Mouse (Mus musculus): Measurements from ENCODE around the gene Arhgef10l. TPM values are rescaled to one million over a fixed set of nuclear protein-coding genes. Genes with fewer than 3 reads are reported as not detected.

The Arhgef10l gene
- total RNA-seq, 2 experiments from 2014 or later = 55.4 to 68.4 TPM

DNA sequence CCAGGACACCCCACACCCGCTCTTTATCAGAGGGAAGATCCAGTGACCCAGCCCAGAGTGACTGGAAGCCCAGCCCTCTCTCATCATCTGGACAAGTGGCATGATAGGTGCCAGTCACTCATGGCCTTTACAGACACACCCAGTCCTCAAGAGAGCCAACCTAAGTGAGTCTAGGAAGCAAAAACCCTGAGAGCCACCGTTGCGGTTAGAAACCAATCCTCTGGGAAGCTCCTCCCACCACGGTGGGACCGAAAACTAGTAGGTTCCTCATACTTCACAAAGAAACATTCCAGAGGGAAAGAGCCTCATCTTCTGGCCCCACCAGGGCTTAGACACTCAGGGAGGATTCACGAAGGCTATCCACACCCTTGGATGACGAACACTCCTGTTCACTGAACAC is 50.0 kb downstream of the Arhgef10l start:
- intact Hi-C loops (cut with DNase I) = loop anchor here (5.0 kb wide), 1 partner anchor 58 kb away; no protein-coding TSS in a partner anchor
- DNase-seq = no peak

GRCm38 (mm10) chr4:140614553-140614952 is 51.3 kb downstream of the Arhgef10l start:
- intact Hi-C loops (cut with DNase I) = no loop called here
- no peak for DNase-seq

GRCm38 (mm10) chr4:140614145-140614544 is 51.7 kb downstream of the Arhgef10l start:
- intact Hi-C loops (cut with DNase I) = no loop called here
- DNase-seq = no peak

GRCm38 (mm10) chr4:140610841-140611609 is 54.8 kb downstream of the Arhgef10l start:
- intact Hi-C loops (cut with DNase I) = no loop called here
- DNase-seq = peak; percentile 45 to 58

DNA sequence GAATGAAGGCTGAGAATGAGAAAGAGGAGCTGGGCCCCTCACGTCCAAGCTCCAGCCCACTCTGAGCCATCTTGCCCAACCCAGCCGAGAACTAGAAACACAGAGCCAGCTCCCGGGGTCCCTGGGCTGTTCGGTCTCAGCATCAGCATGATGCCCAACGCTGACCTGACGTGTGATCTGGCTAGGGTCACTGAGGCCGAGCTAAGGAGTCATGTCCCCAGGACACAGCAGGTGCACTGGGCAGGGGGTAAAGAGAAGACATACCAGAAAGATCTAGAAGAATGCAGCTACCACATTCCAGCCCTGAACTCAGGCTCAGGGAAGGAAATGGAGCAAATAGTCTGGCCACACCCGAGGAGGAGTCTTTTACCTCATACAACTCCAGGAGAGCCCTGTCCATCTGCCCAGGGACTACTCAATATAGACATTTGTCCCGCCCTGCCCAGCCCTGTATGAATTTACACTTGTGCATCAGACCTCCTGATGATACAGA is 57.5 kb downstream of the Arhgef10l start:
- DNase-seq = no peak
- intact Hi-C loops (cut with DNase I) = no loop called here

DNA sequence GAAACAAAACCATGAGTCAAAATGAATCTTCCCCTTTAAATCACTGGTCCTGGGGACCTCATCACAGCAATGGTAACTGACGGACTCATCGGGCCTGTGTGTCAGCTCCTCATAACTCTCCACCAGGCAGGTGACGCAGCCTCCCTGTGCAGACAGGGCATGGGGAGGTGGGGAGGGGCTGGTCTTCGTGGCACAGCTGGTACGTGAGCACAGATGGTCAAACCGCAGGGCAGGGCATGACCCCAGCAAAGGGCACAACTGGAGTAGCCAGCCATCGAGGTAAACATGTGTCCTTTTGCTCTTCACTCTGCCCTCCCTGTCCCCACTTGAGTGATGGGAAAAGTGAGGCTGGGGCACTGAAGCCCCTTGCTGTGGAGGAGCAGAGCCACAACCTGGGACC is 59.0 kb downstream of the Arhgef10l start:
- intact Hi-C loops (cut with DNase I) = no loop called here
- no peak for DNase-seq

- DNase-seq = no peak
- intact Hi-C loops (cut with DNase I) = no loop called here
These were observed 59.6 kb downstream of the Arhgef10l start for GRCm38 (mm10) chr4:140606197-140606596.

DNA sequence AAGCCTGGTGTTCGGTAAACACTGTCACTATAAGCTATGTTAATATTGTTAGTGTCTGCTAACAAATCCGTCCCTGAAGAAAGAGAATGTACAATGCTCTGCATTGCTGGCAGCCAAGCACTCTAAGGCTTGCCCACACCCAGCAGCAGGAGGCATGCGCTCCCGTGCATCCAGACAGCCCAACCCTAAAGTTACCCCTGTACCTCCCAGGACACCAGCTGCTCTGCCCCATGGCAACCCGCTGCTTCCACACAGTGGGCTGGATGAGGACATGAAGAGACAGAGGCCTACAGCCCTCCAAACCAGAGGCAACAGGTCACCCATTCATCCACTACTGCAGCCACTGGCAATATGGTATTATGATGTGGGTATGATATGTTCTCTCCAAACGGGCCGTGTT is 60.0 kb downstream of the Arhgef10l start:
- no peak for DNase-seq
- intact Hi-C loops (cut with DNase I) = no loop called here

DNA sequence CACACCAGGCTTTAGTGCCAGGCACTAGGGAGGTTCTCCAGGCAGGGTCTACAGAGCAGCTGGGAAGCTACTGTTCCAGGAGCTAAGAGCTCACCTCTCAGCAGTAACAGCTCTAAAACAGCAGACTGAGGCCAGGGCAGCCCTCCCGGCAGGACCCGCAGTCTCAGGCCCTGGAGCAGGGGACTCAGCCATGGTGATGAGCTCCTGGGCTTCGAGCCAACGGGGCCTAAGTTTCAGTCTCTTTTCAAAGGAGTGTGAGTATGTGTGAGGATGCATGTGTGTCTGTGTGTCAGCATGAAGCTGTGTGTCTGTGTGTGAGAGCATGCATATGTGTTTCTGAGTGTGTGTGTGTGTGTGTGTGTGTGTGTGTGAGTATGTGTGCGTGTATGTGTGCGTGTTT is 60.6 kb downstream of the Arhgef10l start:
- intact Hi-C loops (cut with DNase I) = no loop called here
- DNase-seq = no peak

GRCm38 (mm10) chr4:140604541-140604940 is 61.3 kb downstream of the Arhgef10l start:
- DNase-seq = no peak

GRCm38 (mm10) chr4:140602022-140602421 is 63.8 kb downstream of the Arhgef10l start:
- DNase-seq = no peak
- intact Hi-C loops (cut with DNase I) = no loop called here

More at GRCm38 (mm10) chr4:140604541-140604940, 61.3 kb downstream of the Arhgef10l start:
- intact Hi-C loops (cut with DNase I) = no loop called here

GRCm38 (mm10) chr4:140601153-140601552 is 64.7 kb downstream of the Arhgef10l start:
- intact Hi-C loops (cut with DNase I) = no loop called here
- no peak for DNase-seq

DNA sequence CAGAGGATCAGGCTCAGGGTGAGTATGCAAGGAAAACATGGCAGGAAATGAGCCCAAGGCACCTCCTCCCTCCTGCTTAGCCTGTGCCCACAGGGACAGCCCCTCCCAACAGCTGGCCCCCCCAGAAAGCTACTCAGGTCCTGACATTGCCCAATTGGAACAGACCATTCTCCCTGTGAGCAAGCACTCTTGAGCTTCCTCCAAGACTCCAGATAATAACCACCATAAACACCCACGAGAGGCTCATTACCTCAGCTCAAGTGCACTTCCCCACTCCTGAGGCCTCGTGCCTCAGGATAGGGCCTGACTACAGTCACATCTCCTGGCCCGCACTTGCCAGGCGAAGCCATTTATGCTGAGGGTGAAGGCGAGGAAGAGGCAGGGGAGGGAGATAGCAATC is 67.0 kb downstream of the Arhgef10l start:
- intact Hi-C loops (cut with DNase I) = no loop called here
- DNase-seq = no peak

GRCm38 (mm10) chr4:140597928-140598327 is 67.9 kb downstream of the Arhgef10l start:
- no peak for DNase-seq
- intact Hi-C loops (cut with DNase I) = no loop called here

DNA sequence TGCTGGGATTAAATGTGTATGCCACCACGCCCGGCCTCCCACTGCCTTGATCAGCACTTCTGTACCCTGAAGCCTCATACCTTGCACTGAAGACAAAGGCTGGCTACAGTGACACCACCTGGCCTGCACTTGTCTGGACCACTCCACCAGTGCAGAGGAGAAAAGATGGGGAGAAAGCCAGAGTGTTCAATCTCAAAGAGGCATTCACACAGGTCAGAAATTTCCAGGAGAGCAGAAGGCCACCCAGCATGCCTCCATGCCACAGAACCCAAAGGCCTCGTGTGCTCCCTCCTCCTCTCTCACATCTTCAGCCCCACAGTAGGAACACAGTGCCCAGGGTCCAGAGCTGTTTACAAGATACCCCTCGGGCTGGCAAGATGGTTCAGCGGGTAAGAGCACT is 68.4 kb downstream of the Arhgef10l start:
- intact Hi-C loops (cut with DNase I) = no loop called here
- no peak for DNase-seq

GRCm38 (mm10) chr4:140593771-140594505 is 71.9 kb downstream of the Arhgef10l start:
- intact Hi-C loops (cut with DNase I) = loop anchor here (2.0 kb wide), 1 partner anchor 121 kb away; no protein-coding TSS in a partner anchor
- DNase-seq = no peak

- no peak for DNase-seq
- intact Hi-C loops (cut with DNase I) = loop anchor here (1.0 to 2.0 kb wide), 2 partner anchors 81 to 122 kb away; no protein-coding TSS in a partner anchor
These were observed 72.6 kb downstream of the Arhgef10l start for GRCm38 (mm10) chr4:140592990-140593770.

- intact Hi-C loops (cut with DNase I) = loop anchor here (1.0 to 2.0 kb wide), 2 partner anchors 82 to 123 kb away; no protein-coding TSS in a partner anchor
- peak; percentile 88 to 94 for DNase-seq
These were observed 73.5 kb downstream of the Arhgef10l start for GRCm38 (mm10) chr4:140592217-140592759.

GRCm38 (mm10) chr4:140586478-140586877 is 79.3 kb downstream of the Arhgef10l start:
- no peak for DNase-seq
- intact Hi-C loops (cut with DNase I) = no loop called here

DNA sequence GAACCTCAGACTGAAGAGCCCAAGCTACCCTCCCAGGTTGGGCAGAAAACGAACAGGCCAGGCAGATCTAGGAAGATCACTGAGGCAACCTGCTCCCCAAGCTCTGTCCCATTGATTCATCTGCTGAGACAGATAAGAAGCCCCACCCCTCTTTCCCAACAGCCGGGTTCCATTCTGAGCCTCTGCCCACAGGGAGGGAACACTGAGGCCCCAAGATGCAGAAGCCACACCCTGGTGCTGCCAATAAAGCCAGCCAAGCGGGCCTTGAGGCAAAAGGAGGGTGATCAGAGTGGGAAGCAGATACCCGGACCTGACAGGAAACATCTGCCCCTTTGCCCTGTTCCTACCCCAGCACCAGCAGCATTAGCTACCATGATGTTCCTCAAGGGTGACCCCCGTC is 81.6 kb downstream of the Arhgef10l start:
- intact Hi-C loops (cut with DNase I) = no loop called here
- DNase-seq = no peak

Measured in heart, postnatal 10 days (tissue).